Mouse (Mus musculus): ENCODE measurements around the gene Cbr4.

GRCm38 (mm10) chr8:61516745-61517501 is 29.4 kb downstream of the Cbr4 start:
- TF ChIP-seq EP300 (IDR thresholded peaks at IDR 0.05; ENCODE audit: low read depth) (no peak), CTCF (IDR thresholded peaks at IDR 0.05; ENCODE audit: low read depth) (no peak)

Measured in liver, embryonic 14.5 days (tissue).